Mouse (Mus musculus) T-helper 1 cell (primary cell): ENCODE results near the gene Hrh1.

Experiments
- in situ Hi-C: fragments of 300-600 bp; cut with MboI, MseI; formaldehyde crosslinking; loops from one replicate; pipeline ENCODE4 v1.15.1; 2025; ENCODE audit warnings: high pct_unique_total_duplicates

The Hrh1 gene

DNA sequence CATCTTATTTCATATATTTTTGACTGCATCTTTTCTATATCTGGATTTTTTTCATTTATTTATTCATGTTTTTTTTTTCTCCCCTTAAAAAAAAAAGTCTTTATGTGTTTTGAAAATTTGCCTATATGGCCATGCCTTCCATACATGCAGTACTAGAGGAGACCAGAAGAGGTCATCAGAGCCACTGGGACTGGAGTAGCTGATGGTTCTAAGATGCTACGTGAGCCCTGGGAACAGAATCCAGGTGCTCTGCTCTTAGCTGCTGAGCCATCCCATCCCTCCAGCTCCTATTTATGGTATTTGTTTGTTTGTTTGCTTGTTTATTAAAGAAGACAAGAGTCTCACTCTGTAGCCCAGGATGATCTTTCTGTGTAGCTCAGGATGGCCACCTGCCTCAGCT is 8.9 kb downstream of the Hrh1 start:
- in situ Hi-C loops, result no loop called here

DNA sequence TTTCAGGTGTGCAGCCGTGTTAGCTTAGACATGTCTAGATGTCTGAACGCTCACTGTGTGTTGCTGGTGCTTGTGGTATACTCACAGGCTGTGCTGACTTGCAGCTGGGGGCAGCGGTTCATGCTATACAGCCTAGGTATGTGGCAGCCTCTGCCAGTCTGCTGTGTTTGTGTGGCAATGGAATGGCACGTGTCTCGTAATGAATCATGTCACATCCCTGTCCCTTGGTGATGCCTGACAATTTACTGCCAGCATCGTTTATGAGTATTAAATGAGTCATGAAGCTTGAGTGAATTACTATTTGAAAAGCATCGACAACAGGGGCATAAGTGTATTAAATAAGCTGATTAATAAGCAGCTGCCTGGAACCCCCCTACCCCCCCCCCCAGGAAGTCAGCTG is 9.3 kb downstream of the Hrh1 start:
- in situ Hi-C loops, result no loop called here

DNA sequence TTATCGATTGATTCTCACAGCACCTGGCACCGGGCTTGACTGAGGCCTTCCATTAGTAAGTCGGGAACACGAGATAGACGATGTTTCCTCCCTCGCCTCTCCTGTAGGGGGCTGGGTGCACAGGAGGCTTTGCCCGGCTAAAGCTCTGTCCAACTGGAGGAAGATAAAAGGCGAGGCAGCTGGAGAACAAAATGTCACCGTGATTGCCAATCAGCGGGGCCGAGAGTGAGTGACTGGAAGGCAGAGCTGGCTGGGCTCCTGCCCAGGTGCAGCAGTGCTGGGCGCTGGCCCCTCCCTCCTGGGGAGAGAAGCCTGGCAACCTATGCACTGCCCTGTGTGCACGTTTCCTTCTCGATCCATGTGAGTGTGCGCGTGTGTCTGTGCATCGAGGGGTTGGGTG is 10.5 kb downstream of the Hrh1 start:
- in situ Hi-C loops, result no loop called here

- in situ Hi-C loops, result no loop called here
These were observed 14.2 kb downstream of the Hrh1 start for GRCm38 (mm10) chr6:114411913-114412312.

DNA sequence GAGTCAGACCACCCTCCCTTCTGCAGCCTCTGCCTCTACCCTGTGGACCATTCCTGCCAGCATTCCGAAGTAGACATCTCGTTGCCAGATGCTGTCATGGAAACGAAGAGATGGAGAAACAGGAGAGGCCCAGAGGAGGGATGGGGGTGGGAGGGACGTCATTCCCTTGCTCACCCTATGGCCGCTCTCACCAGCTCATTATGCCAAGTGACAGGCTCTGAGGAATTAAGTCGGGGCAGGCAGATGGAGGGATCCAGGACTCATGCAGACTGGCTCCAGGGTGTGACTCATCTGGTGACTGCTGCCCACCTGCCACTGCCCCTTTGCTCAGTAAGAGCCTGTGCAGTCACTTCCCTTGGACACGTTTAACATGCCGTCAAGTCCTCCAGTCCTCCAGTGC is 16.8 kb downstream of the Hrh1 start:
- in situ Hi-C loops, result no loop called here

GRCm38 (mm10) chr6:114418037-114418436 is 20.3 kb downstream of the Hrh1 start:
- in situ Hi-C loops, result no loop called here

- in situ Hi-C loops, result no loop called here
These were observed 23.3 kb downstream of the Hrh1 start for GRCm38 (mm10) chr6:114421061-114421460.

GRCm38 (mm10) chr6:114423051-114423676 is 25.4 kb downstream of the Hrh1 start:
- in situ Hi-C loops, result no loop called here

- in situ Hi-C loops, result no loop called here
These were observed 27.6 kb downstream of the Hrh1 start for GRCm38 (mm10) chr6:114425343-114425742.

DNA sequence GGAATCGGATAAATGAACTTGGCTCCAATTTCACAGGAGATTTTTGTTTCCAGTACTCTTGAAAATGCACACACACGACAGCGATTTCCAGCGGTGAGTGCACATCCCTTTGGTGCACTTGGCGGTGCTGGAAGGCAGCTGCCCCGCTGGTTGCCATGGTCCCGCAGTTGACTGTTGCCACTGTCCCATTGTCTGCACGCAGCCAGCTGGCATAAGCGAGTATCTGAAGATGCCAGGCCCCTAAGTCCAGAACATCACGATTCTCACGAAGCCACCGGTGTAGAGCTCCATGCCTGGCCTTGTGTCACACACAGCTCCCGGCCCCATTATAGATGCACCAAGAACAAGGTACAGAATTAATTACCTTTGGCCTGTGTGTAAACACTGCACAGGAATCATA is 29.9 kb downstream of the Hrh1 start:
- in situ Hi-C loops, result no loop called here

GRCm38 (mm10) chr6:114428831-114429230 is 31.1 kb downstream of the Hrh1 start:
- in situ Hi-C loops, result no loop called here

DNA sequence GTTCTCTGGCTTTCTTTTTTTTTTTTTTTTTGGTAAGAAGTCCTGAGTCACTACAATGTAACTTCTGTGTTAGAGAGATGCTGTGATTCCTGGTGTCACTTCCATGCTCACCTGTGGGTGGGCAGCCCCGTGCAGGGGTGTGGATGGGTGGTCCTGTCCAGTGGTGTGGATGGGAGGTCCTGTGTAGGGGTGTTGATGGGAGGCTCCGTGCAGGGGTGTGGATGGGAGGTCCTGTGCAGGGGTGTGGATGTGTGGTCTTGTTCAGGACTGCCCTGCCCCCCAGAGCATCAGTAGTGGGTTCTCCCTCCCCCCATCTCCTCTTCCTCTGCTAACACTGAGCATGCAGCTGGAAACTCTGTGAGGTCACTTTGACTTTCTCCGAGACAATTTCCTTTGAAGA is 34.9 kb downstream of the Hrh1 start:
- in situ Hi-C loops, result no loop called here

DNA sequence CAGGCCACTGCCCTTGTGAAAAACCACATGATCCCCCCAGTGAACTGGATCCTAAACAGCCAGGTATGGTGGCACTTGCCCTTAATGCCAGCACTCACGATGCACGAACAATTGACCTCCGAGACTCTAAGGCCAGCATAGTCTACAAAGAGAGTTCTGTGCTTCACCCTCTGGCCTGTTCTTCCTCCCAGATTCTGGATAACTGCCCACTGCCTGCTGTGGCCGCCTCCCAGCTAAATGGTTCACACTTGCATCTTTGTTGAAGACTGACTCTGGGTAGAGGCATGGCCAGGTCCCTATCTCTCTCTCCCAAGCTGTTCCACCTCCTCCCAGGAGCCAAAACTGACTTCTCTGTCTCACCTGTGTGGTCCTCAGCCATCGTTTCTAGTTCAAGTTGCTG is 36.8 kb downstream of the Hrh1 start:
- in situ Hi-C loops, result no loop called here

GRCm38 (mm10) chr6:114440302-114440701 is 42.6 kb downstream of the Hrh1 start:
- in situ Hi-C loops, result no loop called here

- in situ Hi-C loops, result no loop called here
These were observed 43.2 kb downstream of the Hrh1 start for GRCm38 (mm10) chr6:114440788-114441453.

DNA sequence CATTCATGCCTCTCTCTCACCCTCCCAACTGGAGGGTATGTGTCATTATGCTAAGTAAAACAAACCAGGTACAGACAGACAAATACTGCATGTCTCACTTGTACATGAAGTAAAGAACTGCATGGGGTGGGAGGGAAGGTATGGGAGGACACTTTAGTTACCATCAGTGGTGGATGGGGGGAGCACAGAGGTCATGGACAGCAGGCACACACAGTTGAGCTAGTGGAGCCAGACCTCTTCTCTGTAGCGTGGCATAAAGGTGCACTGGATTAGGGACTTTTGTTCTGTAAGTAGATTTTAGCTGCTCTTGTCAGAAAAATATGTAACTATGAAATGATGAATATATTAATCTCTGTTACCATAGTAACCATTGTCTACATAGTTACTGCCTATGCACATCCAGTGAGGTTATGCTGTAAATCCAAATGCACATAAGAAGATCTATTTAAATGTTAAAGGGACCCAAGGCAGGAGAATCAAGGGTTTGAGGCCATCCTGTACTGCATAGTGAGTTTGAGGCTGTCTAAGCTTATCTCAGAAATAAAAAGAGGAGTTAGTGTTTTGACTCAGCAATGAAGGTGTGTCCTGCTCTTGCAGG is 46.6 kb downstream of the Hrh1 start:
- in situ Hi-C loops, result no loop called here

- in situ Hi-C loops, result no loop called here
These were observed 47.2 kb downstream of the Hrh1 start for GRCm38 (mm10) chr6:114444976-114445375.

- in situ Hi-C loops, result no loop called here
These were observed 51.2 kb downstream of the Hrh1 start for GRCm38 (mm10) chr6:114448888-114449287.

DNA sequence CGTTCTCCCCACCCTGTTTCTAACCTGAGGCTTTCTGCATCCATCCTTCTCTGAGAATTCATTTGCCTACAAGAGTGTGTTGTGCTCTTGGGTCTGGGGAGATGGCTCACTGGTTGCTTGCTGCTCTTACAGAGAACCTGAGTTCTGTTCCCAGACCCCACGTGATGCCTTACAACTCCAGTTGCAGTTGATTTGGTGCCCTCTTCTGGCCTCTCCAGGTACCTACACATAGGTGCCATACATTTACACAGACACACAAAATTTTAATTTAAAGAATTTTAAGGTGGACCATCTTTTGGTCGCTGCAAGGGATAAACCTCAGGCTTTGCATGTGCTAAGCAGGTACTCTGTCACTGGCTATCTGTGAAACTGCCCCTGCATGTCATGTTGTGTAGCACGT is 57.5 kb downstream of the Hrh1 start:
- in situ Hi-C loops, result no loop called here

DNA sequence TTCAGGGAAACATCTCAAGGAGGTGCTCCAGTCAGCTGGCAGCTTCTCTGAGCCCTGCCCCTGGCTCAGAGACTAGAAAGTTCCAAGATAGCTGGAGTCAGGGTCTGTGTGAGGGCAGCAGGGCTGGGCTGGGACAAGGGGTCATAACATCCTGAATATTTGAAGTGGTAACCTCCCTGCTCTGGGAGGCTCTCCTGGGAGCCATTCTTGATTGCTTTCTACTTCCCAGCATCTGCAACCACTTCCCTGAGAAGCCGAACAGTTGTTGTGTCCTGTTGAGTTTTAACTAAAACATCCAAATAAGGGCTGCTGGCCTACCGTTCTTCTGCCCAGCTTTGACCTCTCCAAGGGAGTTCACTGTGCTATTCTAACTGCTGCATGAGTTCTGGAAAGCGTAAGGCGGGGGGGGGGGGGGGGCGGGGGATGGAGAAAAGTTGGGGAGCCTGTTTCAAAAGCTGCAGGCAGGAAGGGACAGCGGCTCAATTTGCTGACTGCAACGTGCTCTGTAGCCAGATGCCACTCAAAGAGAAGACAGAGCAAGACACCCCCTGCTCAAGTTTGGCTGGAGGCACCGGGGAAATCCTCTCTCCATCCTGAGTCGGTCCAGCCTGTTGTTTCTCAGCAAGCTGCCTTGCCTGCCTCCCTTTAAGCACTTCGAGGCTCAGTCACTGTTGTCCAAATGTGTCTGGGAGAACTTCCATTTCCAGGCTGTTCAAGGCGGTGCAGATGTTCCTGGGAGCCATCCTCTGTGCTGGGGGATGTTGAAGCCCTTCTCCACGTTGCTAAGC is 58.7 kb downstream of the Hrh1 start:
- in situ Hi-C loops, result no loop called here

DNA sequence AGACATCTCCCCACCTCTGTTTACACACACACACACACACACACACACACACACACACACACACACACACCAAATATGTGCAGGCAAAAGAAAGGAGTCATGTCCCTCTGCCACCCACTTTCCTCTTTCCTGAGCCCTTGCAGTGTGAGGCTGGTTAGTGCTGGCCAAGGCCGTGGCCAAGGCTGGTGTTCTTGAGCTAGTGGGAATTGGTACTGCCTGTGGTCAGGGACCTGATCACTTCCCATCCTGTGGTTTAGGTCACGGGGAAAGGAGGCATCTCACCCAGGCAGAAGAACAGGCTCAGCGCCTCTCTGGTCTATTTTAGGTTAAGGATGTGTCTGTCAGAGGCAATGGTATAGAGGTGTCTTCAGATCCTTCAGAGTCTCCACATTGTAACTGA is 59.6 kb downstream of the Hrh1 start:
- in situ Hi-C loops, result no loop called here

GRCm38 (mm10) chr6:114458191-114458590 is 60.5 kb downstream of the Hrh1 start:
- in situ Hi-C loops, result no loop called here

GRCm38 (mm10) chr6:114459969-114460368 is 62.2 kb downstream of the Hrh1 start:
- in situ Hi-C loops, result no loop called here
